Mouse (Mus musculus): ENCODE results near the gene Lmo3. TPM values are rescaled to one million over a fixed set of nuclear protein-coding genes. Genes with fewer than 3 reads are reported as not detected.

The Lmo3 gene
- polyA plus RNA-seq (2017; shearing (Covaris generic)) = not detected

DNA sequence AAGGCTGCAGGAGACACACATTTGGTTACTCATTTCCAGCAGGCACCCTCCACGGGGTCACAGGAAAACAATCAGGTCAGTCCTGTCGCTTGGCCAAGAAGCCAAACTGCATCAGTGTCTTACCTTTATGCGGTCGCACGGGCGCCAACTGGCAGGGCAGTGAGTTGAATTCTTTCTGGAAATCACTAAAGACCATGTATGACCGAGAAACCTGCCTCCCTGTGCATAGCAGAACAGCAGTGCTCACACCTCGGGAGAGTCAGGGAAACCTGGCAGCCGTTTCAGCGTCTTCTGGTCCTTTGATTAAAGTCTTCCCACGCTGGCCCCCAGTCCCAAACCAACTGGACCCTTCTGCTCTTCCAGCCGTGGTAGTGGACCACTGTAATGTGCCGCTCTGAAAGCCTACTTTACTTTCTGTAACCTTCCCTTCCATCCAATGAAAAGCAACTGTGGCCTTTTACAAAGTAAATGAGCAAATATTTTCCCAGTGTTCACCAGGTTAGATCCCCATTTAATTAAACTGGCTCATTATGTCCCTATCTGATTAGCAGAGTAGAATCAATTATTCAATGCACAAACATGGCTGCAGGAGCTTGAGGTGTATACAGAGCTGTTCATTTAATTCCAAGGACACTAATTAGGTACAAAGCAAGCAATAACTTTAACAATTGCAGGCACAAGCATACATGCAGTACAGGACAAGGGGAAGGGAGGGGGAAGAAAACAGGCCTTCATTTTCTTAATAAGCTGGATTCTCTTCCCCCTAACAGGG, at the start of gene Lmo3:
Gene Lmo3 (minus strand): TSS at position 235 of the 772 bp plus-strand sequence.

Other genes starting within 250 kb of the Lmo3 start
- not detected for gene Igbp1b, start 76.6 kb upstream of the Lmo3 start, polyA plus RNA-seq (2017; shearing (Covaris generic))

Data from inflammation-experienced regulatory T-cells, adult 16 weeks (primary cell).